Mouse (Mus musculus): ENCODE measurements around the gene Olfr239. TPM values are rescaled to one million over a fixed set of nuclear protein-coding genes. Genes with fewer than 3 reads are reported as not detected.
"Not testable (repeated sequence)": the region's sequence is repeated elsewhere in the genome, so short reads cannot be mapped to it uniquely, and the experiment has no call there.

Olfr239 gene
- not detected in 2 replicates for polyA plus RNA-seq (2016; fragmentation: Nextera tagmentation; extraction: Ambion mirVana)

DNA sequence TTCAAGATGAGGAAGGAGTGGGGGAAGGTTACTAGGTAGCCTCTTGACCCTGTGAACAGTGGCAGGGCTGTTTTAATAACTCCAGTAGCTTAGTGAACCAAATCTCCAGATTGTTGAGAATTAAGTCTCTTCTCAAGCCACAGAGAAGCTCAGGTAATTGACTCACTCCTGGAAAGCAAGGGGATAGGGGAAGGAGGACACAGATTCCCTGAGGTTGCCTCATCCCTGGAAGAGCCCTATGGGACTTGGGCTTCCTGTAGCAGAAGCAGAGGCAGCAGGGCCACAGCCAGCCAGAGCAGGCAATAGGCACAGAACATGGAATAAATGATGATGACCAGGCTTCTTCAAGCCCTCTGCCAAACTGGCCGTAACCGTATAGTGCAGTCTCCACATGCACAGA is at the start of gene Olfr239:
Gene Olfr239, plus strand, starts transcription at position 301 of the 400 bp plus-strand sequence.
- ATAC-seq (ENCODE audit: low FRiP score, low read depth); H3K27ac ChIP-seq; H3K4me1 ChIP-seq; H3K27me3 ChIP-seq (replicated peaks); H3K4me2 ChIP-seq (replicated peaks); H3K4me3 ChIP-seq; H3K9me3 ChIP-seq; H3K36me3 ChIP-seq; H3K9ac ChIP-seq: not testable (repeated sequence)
- no CpG with 5 or more reads among the region's 2 CpGs for WGBS

DNA sequence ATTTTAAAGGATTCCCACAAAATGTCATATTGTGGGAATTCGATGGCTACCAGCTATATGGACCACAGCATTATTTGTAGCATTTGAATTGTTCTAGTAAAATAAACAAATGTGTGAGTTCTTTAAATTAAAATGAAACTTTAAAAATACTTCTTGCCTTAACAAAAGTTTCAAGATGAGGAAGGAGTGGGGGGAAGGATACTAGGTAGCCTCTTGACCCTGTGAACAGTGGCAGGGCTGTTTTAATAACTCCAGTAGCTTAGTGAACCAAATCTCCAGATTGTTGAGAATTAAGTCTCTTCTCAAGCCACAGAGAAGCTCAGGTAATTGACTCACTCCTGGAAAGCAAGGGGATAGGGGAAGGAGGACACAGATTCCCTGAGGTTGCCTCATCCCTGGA is 23.0 kb upstream of the Olfr239 start, which contains the start of gene Olfr55:
Gene Olfr55, plus strand, starts transcription at position 301 of the 400 bp plus-strand sequence.
- not testable (repeated sequence) for ATAC-seq (ENCODE audit: low FRiP score, low read depth); H3K27me3 ChIP-seq (replicated peaks); H3K9ac ChIP-seq; H3K9me3 ChIP-seq; H3K4me2 ChIP-seq (replicated peaks); H3K4me3 ChIP-seq; H3K36me3 ChIP-seq; H3K4me1 ChIP-seq; H3K27ac ChIP-seq
- WGBS = 75% methylated on average over 1 of the region's 1 CpGs

DNA sequence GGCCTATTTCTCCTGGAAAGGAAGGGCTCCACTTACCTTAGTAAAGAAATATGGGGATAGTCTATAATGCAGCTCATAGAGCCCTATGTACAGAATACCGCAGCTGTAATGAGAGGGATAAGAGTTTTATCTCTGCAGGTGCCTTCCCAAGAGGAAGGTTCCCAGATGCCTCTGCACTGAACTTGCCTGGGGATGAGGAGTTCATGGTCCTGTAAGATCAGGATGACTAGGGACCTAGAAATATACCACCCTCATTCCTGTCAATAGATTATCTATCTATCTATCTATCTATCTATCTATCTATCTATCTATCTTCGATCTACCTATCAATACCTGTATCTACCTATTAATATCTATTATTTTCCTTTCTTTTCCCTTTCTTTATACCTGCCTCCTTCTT is 30.5 kb downstream of the Olfr239 start, which contains the start of gene Olfr1564:
Gene Olfr1564, minus strand, starts transcription at position 101 of the 400 bp plus-strand sequence.
- Histone ChIP-seq H3K4me2 (replicated peaks) (no peak within 1 kb of the TSS), H3K36me3 (no peaks in the 10 kb centered on the region), H3K4me1 (no peaks in the 10 kb centered on the region), H3K9me3 (peaks cover 14% of the 10 kb centered on the region), H3K27ac (no peak within 1 kb of the TSS), H3K9ac (no peak within 1 kb of the TSS), H3K27me3 (replicated peaks) (no peaks in the 10 kb centered on the region), H3K4me3 (no peak within 1 kb of the TSS)
- 83% methylated on average over 2 of the region's 2 CpGs for WGBS
- ATAC-seq (ENCODE audit: low FRiP score, low read depth) = no peak

GRCm38 (mm10) chr17:33236646-33237045 is 45.5 kb downstream of the Olfr239 start:
- not testable (repeated sequence) for H3K27me3 ChIP-seq (replicated peaks); H3K4me2 ChIP-seq (replicated peaks); H3K4me1 ChIP-seq; H3K27ac ChIP-seq; H3K4me3 ChIP-seq; ATAC-seq (ENCODE audit: low FRiP score, low read depth); H3K9ac ChIP-seq
- 87% methylated on average over 1 of the region's 1 CpGs for WGBS
- Histone ChIP-seq H3K9me3 (peaks cover 13% of the 10 kb centered on the region), H3K36me3 (peaks cover 14% of the 10 kb centered on the region)

Other genes starting within 250 kb of the Olfr239 start
- gene Cyp4f13, start 243.9 kb upstream of the Olfr239 start, polyA plus RNA-seq (2016; fragmentation: Nextera tagmentation; extraction: Ambion mirVana) = 4.7 and 5.6 TPM in 2 replicates
- gene Zfp472, start 225.5 kb upstream of the Olfr239 start, polyA plus RNA-seq (2016; fragmentation: Nextera tagmentation; extraction: Ambion mirVana) = 8.7 and 10.3 TPM in 2 replicates
- 16.9 and 19.4 TPM in 2 replicates for gene Zfp952, start 198.2 kb upstream of the Olfr239 start, polyA plus RNA-seq (2016; fragmentation: Nextera tagmentation; extraction: Ambion mirVana)
- gene Zfp763, start 157.9 kb upstream of the Olfr239 start, polyA plus RNA-seq (2016; fragmentation: Nextera tagmentation; extraction: Ambion mirVana) = 21.6 and 22.8 TPM in 2 replicates
- gene 4921501E09Rik, start 123.2 kb upstream of the Olfr239 start, polyA plus RNA-seq (2016; fragmentation: Nextera tagmentation; extraction: Ambion mirVana) = not detected in 2 replicates
- gene Zfp563, start 102.0 kb upstream of the Olfr239 start, polyA plus RNA-seq (2016; fragmentation: Nextera tagmentation; extraction: Ambion mirVana) = 13.5 and 16.5 TPM in 2 replicates
- 0.19 TPM in 1 of 2 replicates, not detected in the other for gene Morc2b, start 51.6 kb upstream of the Olfr239 start, polyA plus RNA-seq (2016; fragmentation: Nextera tagmentation; extraction: Ambion mirVana)
- not detected in 2 replicates for gene Olfr55, start 22.9 kb upstream of the Olfr239 start, polyA plus RNA-seq (2016; fragmentation: Nextera tagmentation; extraction: Ambion mirVana)
- gene Olfr1564, start 30.4 kb downstream of the Olfr239 start, polyA plus RNA-seq (2016; fragmentation: Nextera tagmentation; extraction: Ambion mirVana) = not detected in 2 replicates
- 17.7 and 21.3 TPM in 2 replicates for gene Zfp955a, start 63.8 kb downstream of the Olfr239 start, polyA plus RNA-seq (2016; fragmentation: Nextera tagmentation; extraction: Ambion mirVana)
- gene Olfr63, start 73.4 kb downstream of the Olfr239 start, polyA plus RNA-seq (2016; fragmentation: Nextera tagmentation; extraction: Ambion mirVana) = 0.03 and 0.05 TPM in 2 replicates
- gene Zfp955b, start 98.2 kb downstream of the Olfr239 start, polyA plus RNA-seq (2016; fragmentation: Nextera tagmentation; extraction: Ambion mirVana) = 12.7 and 14.7 TPM in 2 replicates
- 12.4 and 12.8 TPM in 2 replicates for gene Zfp81, start 167.6 kb downstream of the Olfr239 start, polyA plus RNA-seq (2016; fragmentation: Nextera tagmentation; extraction: Ambion mirVana)
- gene Zfp101, start 203.3 kb downstream of the Olfr239 start, polyA plus RNA-seq (2016; fragmentation: Nextera tagmentation; extraction: Ambion mirVana) = 18.8 and 19.6 TPM in 2 replicates
- not detected in 2 replicates for gene Actl9, start 241.6 kb downstream of the Olfr239 start, polyA plus RNA-seq (2016; fragmentation: Nextera tagmentation; extraction: Ambion mirVana)